Mouse (Mus musculus) forebrain, embryonic 12.5 days (tissue): Measurements from ENCODE around the gene Cyp26a1. TPM values are rescaled to one million over a fixed set of nuclear protein-coding genes. Genes with fewer than 3 reads are reported as not detected.

ENCODE experiments used
- ATAC-seq: fragments of 200-750 bp; cut with Nextera tagmentation; 2 replicates; pipeline ENCODE4 v1.8.0; 2017; ENCODE audit warnings: moderate TSS enrichment; ENCODE audit not compliant: low FRiP score
- H3K27ac ChIP-seq: fragments of 300-500 bp; sonication (generic); 2 replicates; pipeline ENCODE4 v1.5.1; 2016; ENCODE audit warnings: mild to moderate bottlenecking
- H3K27me3 ChIP-seq: fragments of 300-500 bp; sonication (generic); 2 replicates; pipeline ENCODE4 v1.6.1; 2016; ENCODE audit warnings: mild to moderate bottlenecking
- H3K36me3 ChIP-seq: fragments of 300-500 bp; sonication (generic); replicated peaks from 2 replicates; pipeline ENCODE4 v1.6.1; 2016; ENCODE audit warnings: mild to moderate bottlenecking
- H3K4me1 ChIP-seq: fragments of 300-500 bp; sonication (generic); 2 replicates; pipeline ENCODE4 v1.6.1; 2016
- H3K4me2 ChIP-seq: fragments of 300-500 bp; sonication (generic); 2 replicates; pipeline ENCODE4 v1.6.1; 2016; ENCODE audit warnings: mild to moderate bottlenecking, moderate library complexity
- H3K4me3 ChIP-seq: fragments of 300-500 bp; sonication (generic); replicated peaks from 2 replicates; pipeline ENCODE4 v1.5.1; 2016; ENCODE audit warnings: mild to moderate bottlenecking
- H3K9ac ChIP-seq: fragments of 300-500 bp; sonication (generic); 2 replicates; pipeline ENCODE4 v1.6.1; 2016; ENCODE audit warnings: mild to moderate bottlenecking
- H3K9me3 ChIP-seq: fragments of 300-500 bp; sonication (generic); 2 replicates; pipeline ENCODE4 v1.6.1; 2016
- WGBS: fragments of 180-500 bp; shearing (Covaris S2); methylation state at CpG from one replicate; pipeline ENCODE4 v1.1.7; 2016; 5-methylcytosine and 5-hydroxymethylcytosine counted together
- polyA plus RNA-seq: library from polyadenylated mRNA; unstranded; fragments of >200 nt; fragmentation: Nextera tagmentation; extraction: Ambion mirVana; gene quantifications from 2 replicates; pipeline ENCODE4 v1.2.1, GENCODE M21; 2016

Gene Cyp26a1
- polyA plus RNA-seq: 0.50 and 0.65 TPM in 2 replicates

- Histone ChIP-seq H3K4me3 (peak within 1 kb of the TSS; percentile 26), H3K4me2 (peak within 1 kb of the TSS; percentile 44), H3K27ac (no peak within 1 kb of the TSS), H3K9me3 (no peaks in the 10 kb centered on the region), H3K27me3 (peaks cover 98% of the 10 kb centered on the region), H3K4me1 (peaks cover 34% of the 10 kb centered on the region), H3K9ac (no peak within 1 kb of the TSS), H3K36me3 (no peaks in the 10 kb centered on the region)
- ATAC-seq: 0 out of 2 replicates have a peak, but pooled peaks have one; percentile 11
- WGBS: under 1% methylated on average over 51 of the region's 51 CpGs
Measured at GRCm38 (mm10) chr19:37697651-37698272, at the start of gene Cyp26a1. Gene Cyp26a1, plus strand, starts transcription at chr19:37697798.

GRCm38 (mm10) chr19:37647994-37648393 is 49.6 kb upstream of the Cyp26a1 start:
- H3K9me3 ChIP-seq: no peaks in the 10 kb centered on the region
- peaks cover 4% of the 10 kb centered on the region; the same call in 1 of the 2 replicates for H3K4me1 ChIP-seq
- H3K9ac ChIP-seq: no peak overlapping the region
- no peak overlapping the region for H3K27ac ChIP-seq
- H3K36me3 ChIP-seq: no peaks in the 10 kb centered on the region
- ATAC-seq: no peak
- H3K4me2 ChIP-seq: no peak overlapping the region
- H3K4me3 ChIP-seq: no peak overlapping the region
- 0 out of 2 replicates have a peak, but pooled peaks cover 3% of the 10 kb centered on the region for H3K27me3 ChIP-seq
- 49% methylated on average over 2 of the region's 2 CpGs for WGBS

GRCm38 (mm10) chr19:37650526-37650925 is 47.1 kb upstream of the Cyp26a1 start:
- Histone ChIP-seq H3K27me3 (peaks cover 14% of the 10 kb centered on the region), H3K4me2 (no peak overlapping the region), H3K4me3 (no peak overlapping the region), H3K9ac (no peak overlapping the region), H3K27ac (no peak overlapping the region), H3K36me3 (no peaks in the 10 kb centered on the region), H3K9me3 (no peaks in the 10 kb centered on the region), H3K4me1 (peaks cover 11% of the 10 kb centered on the region; the same call in 1 of the 2 replicates)
- 67% methylated on average over 2 of the region's 2 CpGs for WGBS
- ATAC-seq: no peak

- H3K4me2 ChIP-seq: no peak overlapping the region
- H3K36me3 ChIP-seq: no peaks in the 10 kb centered on the region
- 15% methylated on average over 5 of the region's 5 CpGs for WGBS
- no peak for ATAC-seq
- no peak overlapping the region for H3K27ac ChIP-seq
- H3K9ac ChIP-seq: no peak overlapping the region
- peaks cover 22% of the 10 kb centered on the region for H3K4me1 ChIP-seq
- H3K27me3 ChIP-seq: peaks cover 20% of the 10 kb centered on the region
- H3K4me3 ChIP-seq: no peak overlapping the region
- no peaks in the 10 kb centered on the region for H3K9me3 ChIP-seq
Measured at GRCm38 (mm10) chr19:37654012-37654411, 43.6 kb upstream of the Cyp26a1 start.

DNA sequence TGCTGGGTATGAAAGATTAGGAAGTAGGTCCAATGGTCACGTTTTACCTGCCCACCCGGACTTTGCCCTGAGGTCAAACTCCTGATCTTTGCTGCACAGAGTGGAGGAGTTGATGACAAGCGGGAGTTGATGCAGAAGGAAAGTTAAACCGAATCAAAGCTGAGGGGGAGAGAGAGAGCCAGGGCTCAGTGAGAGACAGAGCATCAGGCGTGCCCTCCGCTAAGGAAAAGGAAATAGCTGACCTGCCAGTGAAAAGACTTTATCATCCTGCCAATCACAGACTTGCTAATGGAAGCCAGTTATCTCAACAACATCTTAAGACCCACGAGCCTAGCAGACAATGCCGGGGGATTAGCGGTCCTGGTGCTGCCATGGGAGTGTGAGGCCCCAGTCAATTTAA is 41.2 kb upstream of the Cyp26a1 start:
- Histone ChIP-seq H3K4me2 (no peak overlapping the region), H3K36me3 (no peaks in the 10 kb centered on the region), H3K4me1 (peaks cover 22% of the 10 kb centered on the region), H3K27me3 (peaks cover 17% of the 10 kb centered on the region), H3K9ac (no peak overlapping the region), H3K27ac (no peak overlapping the region), H3K9me3 (no peaks in the 10 kb centered on the region), H3K4me3 (no peak overlapping the region)
- 2% methylated on average over 9 of the region's 9 CpGs for WGBS
- ATAC-seq: 0 out of 2 replicates have a peak, but pooled peaks have one; percentile 44

GRCm38 (mm10) chr19:37665256-37665655 is 32.3 kb upstream of the Cyp26a1 start:
- no peak overlapping the region for H3K9ac ChIP-seq
- 68% methylated on average over 6 of the region's 6 CpGs for WGBS
- ATAC-seq: no peak
- no peak overlapping the region for H3K4me2 ChIP-seq
- H3K27me3 ChIP-seq: no peaks in the 10 kb centered on the region
- no peak overlapping the region for H3K4me3 ChIP-seq
- H3K4me1 ChIP-seq: no peaks in the 10 kb centered on the region
- no peaks in the 10 kb centered on the region for H3K9me3 ChIP-seq
- H3K36me3 ChIP-seq: no peaks in the 10 kb centered on the region
- H3K27ac ChIP-seq: no peak overlapping the region

GRCm38 (mm10) chr19:37667855-37668594 is 29.6 kb upstream of the Cyp26a1 start:
- Histone ChIP-seq H3K27me3 (no peaks in the 10 kb centered on the region), H3K4me1 (peaks cover 4% of the 10 kb centered on the region), H3K36me3 (no peaks in the 10 kb centered on the region), H3K4me3 (no peak overlapping the region), H3K9me3 (no peaks in the 10 kb centered on the region), H3K4me2 (no peak overlapping the region), H3K27ac (no peak overlapping the region), H3K9ac (no peak overlapping the region)
- 79% methylated on average over 13 of the region's 13 CpGs for whole genome bisulfite sequencing
- ATAC-seq: no peak

- H3K4me1 ChIP-seq: peaks cover 4% of the 10 kb centered on the region
- H3K9ac ChIP-seq: no peak overlapping the region
- H3K27me3 ChIP-seq: no peaks in the 10 kb centered on the region
- no peak overlapping the region for H3K4me3 ChIP-seq
- H3K9me3 ChIP-seq: no peaks in the 10 kb centered on the region
- no peak for ATAC-seq
- no peak overlapping the region for H3K27ac ChIP-seq
- WGBS: 91% methylated on average over 5 of the region's 5 CpGs
- H3K4me2 ChIP-seq: no peak overlapping the region
- H3K36me3 ChIP-seq: no peaks in the 10 kb centered on the region
Measured at GRCm38 (mm10) chr19:37668657-37669056, 28.9 kb upstream of the Cyp26a1 start.

DNA sequence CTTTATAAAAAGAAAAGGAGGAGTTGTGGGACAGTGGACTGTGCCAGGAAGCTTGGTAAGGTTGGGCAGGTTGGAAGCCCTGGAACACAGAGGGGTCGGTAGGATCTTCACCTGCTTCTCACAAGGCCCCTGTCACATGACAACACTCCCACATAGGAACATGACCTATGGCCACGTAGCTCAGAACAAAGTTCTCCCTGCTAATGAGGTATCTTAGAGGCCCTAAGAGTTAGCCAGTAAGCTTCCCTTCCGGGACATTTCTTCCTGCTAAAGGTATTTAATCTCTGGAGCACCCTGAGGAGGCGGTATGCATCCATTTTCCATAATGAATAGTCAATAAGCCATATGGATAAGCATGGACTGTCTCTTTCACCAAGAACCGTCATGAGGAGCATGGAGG is 28.1 kb upstream of the Cyp26a1 start:
- WGBS: 79% methylated on average over 5 of the region's 5 CpGs
- no peaks in the 10 kb centered on the region for H3K9me3 ChIP-seq
- no peak overlapping the region for H3K4me3 ChIP-seq
- peaks cover 4% of the 10 kb centered on the region for H3K4me1 ChIP-seq
- no peak overlapping the region for H3K27ac ChIP-seq
- no peak for ATAC-seq
- no peaks in the 10 kb centered on the region for H3K36me3 ChIP-seq
- no peak overlapping the region for H3K9ac ChIP-seq
- no peaks in the 10 kb centered on the region for H3K27me3 ChIP-seq
- H3K4me2 ChIP-seq: no peak overlapping the region

- WGBS: 61% methylated on average over 12 of the region's 12 CpGs
Measured at GRCm38 (mm10) chr19:37673393-37673792, 24.2 kb upstream of the Cyp26a1 start.

GRCm38 (mm10) chr19:37685281-37685680 is 12.3 kb upstream of the Cyp26a1 start, which contains the start of gene Cyp26c1:
Gene Cyp26c1, plus strand, starts transcription at chr19:37685581.
- Histone ChIP-seq H3K4me2 (no peak within 1 kb of the TSS), H3K4me3 (no peak within 1 kb of the TSS), H3K9ac (no peak within 1 kb of the TSS), H3K9me3 (no peaks in the 10 kb centered on the region), H3K36me3 (no peaks in the 10 kb centered on the region), H3K4me1 (peaks cover 13% of the 10 kb centered on the region), H3K27me3 (peaks cover 84% of the 10 kb centered on the region), H3K27ac (no peak within 1 kb of the TSS)
- WGBS: under 1% methylated on average over 6 of the region's 6 CpGs
- no peak for ATAC-seq

More at GRCm38 (mm10) chr19:37673393-37673792, 24.2 kb upstream of the Cyp26a1 start:
- H3K27ac ChIP-seq: no peak overlapping the region
- peaks cover 11% of the 10 kb centered on the region; the same call in 1 of the 2 replicates for H3K27me3 ChIP-seq
- no peaks in the 10 kb centered on the region for H3K36me3 ChIP-seq
- peaks cover 4% of the 10 kb centered on the region for H3K4me1 ChIP-seq
- no peaks in the 10 kb centered on the region for H3K9me3 ChIP-seq
- no peak overlapping the region for H3K4me2 ChIP-seq
- H3K9ac ChIP-seq: no peak overlapping the region
- no peak overlapping the region for H3K4me3 ChIP-seq
- ATAC-seq: no peak

GRCm38 (mm10) chr19:37686347-37686746 is 11.3 kb upstream of the Cyp26a1 start:
- no peak for ATAC-seq

More at GRCm38 (mm10) chr19:37686347-37686746, 11.3 kb upstream of the Cyp26a1 start:
- no peak overlapping the region for H3K9ac ChIP-seq
- peaks cover 95% of the 10 kb centered on the region for H3K27me3 ChIP-seq
- H3K4me3 ChIP-seq: no peak overlapping the region
- under 1% methylated on average over 23 of the region's 23 CpGs for WGBS
- no peak overlapping the region for H3K4me2 ChIP-seq
- H3K27ac ChIP-seq: no peak overlapping the region
- no peaks in the 10 kb centered on the region for H3K36me3 ChIP-seq
- peaks cover 17% of the 10 kb centered on the region for H3K4me1 ChIP-seq
- no peaks in the 10 kb centered on the region for H3K9me3 ChIP-seq
